Mouse (Mus musculus): Measurements from ENCODE around the gene Hsf2.
"Not testable (repeated sequence)": the region's sequence is repeated elsewhere in the genome, so short reads cannot be mapped to it uniquely, and the experiment has no call there.

GRCm38 (mm10) chr10:57463298-57463697, 22.9 kb upstream of the Hsf2 start:
- TF ChIP-seq POLR2A (IDR thresholded peaks at IDR 0.05; ENCODE audit: borderline replicate concordance, insufficient read depth, low read length) = not testable (repeated sequence)
- peak; percentile 83 for TF ChIP-seq CTCF (IDR thresholded peaks at IDR 0.05; ENCODE audit: borderline replicate concordance, insufficient read depth, low read depth, low read length)
